Mouse (Mus musculus): ENCODE data around the gene Ppp2r5e. TPM values are rescaled to one million over a fixed set of nuclear protein-coding genes. Genes with fewer than 3 reads are reported as not detected.
A peak's percentile ranks its signal among the peaks of the same experiment; 100 is the strongest.

The Ppp2r5e gene
- total and polyA plus RNA-seq, 2 experiments: 8.2 to 19.2 TPM

- Histone ChIP-seq H3K4me3 (ENCODE audit: insufficient read depth, low read depth, low read length) (no peak overlapping the region), H3K36me3 (ENCODE audit: control insufficient read depth, insufficient read depth, low read length) (no peaks in the 10 kb centered on the region), H3K27ac (replicated peaks; ENCODE audit: insufficient read depth, low read depth, low read length) (no peak overlapping the region), H3K27me3 (ENCODE audit: control insufficient read depth, insufficient read depth, low read length) (no peaks in the 10 kb centered on the region), H3K79me2 (ENCODE audit: control insufficient read depth, insufficient read depth, low read length) (peaks cover 37% of the 10 kb centered on the region), H3K9ac (ENCODE audit: low read depth, low read length) (no peak overlapping the region), H3K4me1 (ENCODE audit: control insufficient read depth, insufficient read depth, low read length) (peaks cover 14% of the 10 kb centered on the region)
- DNase-seq (ENCODE audit: extremely low read depth, low read depth, low spot score): peak; percentile 79
- TF ChIP-seq CTCF (IDR thresholded peaks at IDR 0.05; ENCODE audit: low read depth, low read length) (no peak), POLR2A (IDR thresholded peaks at IDR 0.05; ENCODE audit: extremely low read depth, insufficient read depth, low read length) (no peak)
- 12% methylated on average over 2 of the region's 2 CpGs for WGBS
Measured at GRCm38 (mm10) chr12:75522931-75523330, 73.1 kb downstream of the Ppp2r5e start.

DNA sequence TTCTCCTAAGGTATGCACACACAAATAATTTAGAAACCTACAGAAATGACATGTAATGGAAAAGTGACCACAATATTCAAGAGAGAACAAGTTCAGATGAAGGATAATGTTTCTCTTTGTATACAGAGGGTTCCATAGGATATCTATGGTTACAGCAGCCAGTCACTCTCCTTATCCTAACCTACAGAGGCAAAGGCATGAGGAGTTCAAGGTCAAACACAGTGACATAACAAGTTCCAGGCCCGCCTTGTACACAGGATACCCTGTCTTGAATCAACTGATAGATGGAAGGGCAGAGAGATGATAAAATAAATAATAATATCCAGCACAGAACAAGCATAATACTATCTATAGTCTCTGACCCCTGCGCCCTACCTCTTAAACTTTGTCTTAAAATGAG lies 73.7 kb downstream of the Ppp2r5e start:
- H3K9ac ChIP-seq (ENCODE audit: low read depth, low read length): no peak overlapping the region
- peaks cover 38% of the 10 kb centered on the region for H3K79me2 ChIP-seq (ENCODE audit: control insufficient read depth, insufficient read depth, low read length)
- TF ChIP-seq POLR2A (IDR thresholded peaks at IDR 0.05; ENCODE audit: extremely low read depth, insufficient read depth, low read length): no peak
- TF ChIP-seq CTCF (IDR thresholded peaks at IDR 0.05; ENCODE audit: low read depth, low read length): no peak
- no peak overlapping the region for H3K27ac ChIP-seq (replicated peaks; ENCODE audit: insufficient read depth, low read depth, low read length)
- no peak for DNase-seq (ENCODE audit: extremely low read depth, low read depth, low spot score)
- no peaks in the 10 kb centered on the region for H3K27me3 ChIP-seq (ENCODE audit: control insufficient read depth, insufficient read depth, low read length)
- 74% methylated on average over 2 of the region's 2 CpGs for WGBS
- H3K4me1 ChIP-seq (ENCODE audit: control insufficient read depth, insufficient read depth, low read length): peaks cover 12% of the 10 kb centered on the region
- H3K36me3 ChIP-seq (ENCODE audit: control insufficient read depth, insufficient read depth, low read length): no peaks in the 10 kb centered on the region
- H3K4me3 ChIP-seq (ENCODE audit: insufficient read depth, low read depth, low read length): no peak overlapping the region

DNA sequence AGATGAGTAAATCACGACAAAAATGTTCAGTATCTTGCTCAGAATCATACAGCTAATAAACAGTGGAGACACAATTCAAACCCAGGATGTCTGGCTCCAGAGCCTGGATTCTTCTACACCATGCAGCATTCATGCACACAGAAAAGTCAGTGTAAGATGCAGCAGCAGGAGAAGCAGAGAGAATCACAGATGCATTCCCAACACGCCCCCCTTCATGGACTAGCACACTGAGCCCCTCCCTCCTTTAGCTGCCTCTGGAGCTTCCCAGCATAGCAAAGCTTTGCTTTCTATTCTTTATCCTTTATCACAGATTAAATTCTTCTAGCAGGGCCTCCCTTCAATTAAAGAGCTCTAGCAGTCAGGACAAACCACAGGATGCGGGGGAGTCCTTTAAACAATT lies 75.7 kb downstream of the Ppp2r5e start:
- no peaks in the 10 kb centered on the region for H3K27me3 ChIP-seq (ENCODE audit: control insufficient read depth, insufficient read depth, low read length)
- H3K36me3 ChIP-seq (ENCODE audit: control insufficient read depth, insufficient read depth, low read length): peaks cover 3% of the 10 kb centered on the region
- H3K79me2 ChIP-seq (ENCODE audit: control insufficient read depth, insufficient read depth, low read length): peaks cover 41% of the 10 kb centered on the region
- H3K4me1 ChIP-seq (ENCODE audit: control insufficient read depth, insufficient read depth, low read length): peaks cover 12% of the 10 kb centered on the region
- DNase-seq (ENCODE audit: extremely low read depth, low read depth, low spot score): no peak
- TF ChIP-seq POLR2A (IDR thresholded peaks at IDR 0.05; ENCODE audit: extremely low read depth, insufficient read depth, low read length) (no peak), CTCF (IDR thresholded peaks at IDR 0.05; ENCODE audit: low read depth, low read length) (no peak)
- 83% methylated on average over 3 of the region's 3 CpGs for WGBS
- no peak overlapping the region for H3K9ac ChIP-seq (ENCODE audit: low read depth, low read length)
- no peak overlapping the region for H3K4me3 ChIP-seq (ENCODE audit: insufficient read depth, low read depth, low read length)
- no peak overlapping the region for H3K27ac ChIP-seq (replicated peaks; ENCODE audit: insufficient read depth, low read depth, low read length)

- no peak overlapping the region for H3K27ac ChIP-seq (replicated peaks; ENCODE audit: insufficient read depth, low read depth, low read length)
- H3K4me3 ChIP-seq (ENCODE audit: insufficient read depth, low read depth, low read length): no peak overlapping the region
- peaks cover 12% of the 10 kb centered on the region for H3K4me1 ChIP-seq (ENCODE audit: control insufficient read depth, insufficient read depth, low read length)
- DNase-seq (ENCODE audit: extremely low read depth, low read depth, low spot score): no peak
- TF ChIP-seq CTCF (IDR thresholded peaks at IDR 0.05; ENCODE audit: low read depth, low read length) (no peak), POLR2A (IDR thresholded peaks at IDR 0.05; ENCODE audit: extremely low read depth, insufficient read depth, low read length) (no peak)
- peaks cover 7% of the 10 kb centered on the region for H3K36me3 ChIP-seq (ENCODE audit: control insufficient read depth, insufficient read depth, low read length)
- H3K79me2 ChIP-seq (ENCODE audit: control insufficient read depth, insufficient read depth, low read length): peaks cover 48% of the 10 kb centered on the region; the same call in 1 of the 2 replicates
- no peaks in the 10 kb centered on the region for H3K27me3 ChIP-seq (ENCODE audit: control insufficient read depth, insufficient read depth, low read length)
- WGBS: 95% methylated on average over 10 of the region's 10 CpGs
- no peak overlapping the region for H3K9ac ChIP-seq (ENCODE audit: low read depth, low read length)
Measured at GRCm38 (mm10) chr12:75519181-75519940, 76.7 kb downstream of the Ppp2r5e start.

- Histone ChIP-seq H3K27ac (replicated peaks; ENCODE audit: insufficient read depth, low read depth, low read length) (no peak overlapping the region), H3K36me3 (ENCODE audit: control insufficient read depth, insufficient read depth, low read length) (peaks cover 13% of the 10 kb centered on the region), H3K27me3 (ENCODE audit: control insufficient read depth, insufficient read depth, low read length) (no peaks in the 10 kb centered on the region), H3K4me3 (ENCODE audit: insufficient read depth, low read depth, low read length) (no peak overlapping the region), H3K79me2 (ENCODE audit: control insufficient read depth, insufficient read depth, low read length) (peaks cover 47% of the 10 kb centered on the region; the same call in 1 of the 2 replicates), H3K9ac (ENCODE audit: low read depth, low read length) (no peak overlapping the region), H3K4me1 (ENCODE audit: control insufficient read depth, insufficient read depth, low read length) (peaks cover 4% of the 10 kb centered on the region; the same call in 1 of the 2 replicates)
- DNase-seq (ENCODE audit: extremely low read depth, low read depth, low spot score): peak; percentile 50
- WGBS: 53% methylated on average over 10 of the region's 10 CpGs
- no peak for TF ChIP-seq POLR2A (IDR thresholded peaks at IDR 0.05; ENCODE audit: extremely low read depth, insufficient read depth, low read length)
- TF ChIP-seq CTCF (IDR thresholded peaks at IDR 0.05; ENCODE audit: low read depth, low read length): no peak
Measured at GRCm38 (mm10) chr12:75515301-75515906, 80.6 kb downstream of the Ppp2r5e start.

DNA sequence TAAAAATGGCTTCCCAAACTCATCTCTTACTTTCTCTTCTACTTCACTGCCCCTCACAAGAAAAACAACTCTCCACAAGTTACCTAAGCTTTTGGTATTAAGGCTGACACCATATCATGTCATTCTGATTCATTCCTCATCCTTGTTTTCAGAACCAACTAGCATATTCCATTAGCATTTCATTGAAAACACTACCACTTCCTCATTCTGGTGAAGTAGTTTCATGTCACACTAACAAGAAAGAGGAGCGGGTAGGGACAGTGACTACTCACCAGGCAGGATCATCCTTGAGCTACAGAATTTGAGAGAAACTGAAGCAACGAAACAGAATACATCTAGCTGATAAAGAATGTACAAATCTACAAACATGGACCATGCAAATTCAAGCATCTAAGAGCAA lies 84.5 kb downstream of the Ppp2r5e start:
- Histone ChIP-seq H3K27ac (replicated peaks; ENCODE audit: insufficient read depth, low read depth, low read length) (no peak overlapping the region), H3K4me3 (ENCODE audit: insufficient read depth, low read depth, low read length) (no peak overlapping the region), H3K9ac (ENCODE audit: low read depth, low read length) (no peak overlapping the region), H3K36me3 (ENCODE audit: control insufficient read depth, insufficient read depth, low read length) (peaks cover 15% of the 10 kb centered on the region), H3K79me2 (ENCODE audit: control insufficient read depth, insufficient read depth, low read length) (peaks cover 32% of the 10 kb centered on the region; the same call in 1 of the 2 replicates), H3K27me3 (ENCODE audit: control insufficient read depth, insufficient read depth, low read length) (no peaks in the 10 kb centered on the region), H3K4me1 (ENCODE audit: control insufficient read depth, insufficient read depth, low read length) (no peaks in the 10 kb centered on the region; the same call in 1 of the 2 replicates)
- TF ChIP-seq POLR2A (IDR thresholded peaks at IDR 0.05; ENCODE audit: extremely low read depth, insufficient read depth, low read length) (no peak), CTCF (IDR thresholded peaks at IDR 0.05; ENCODE audit: low read depth, low read length) (no peak)
- WGBS: 93% methylated on average over 2 of the region's 2 CpGs
- no peak for DNase-seq (ENCODE audit: extremely low read depth, low read depth, low spot score)

All from liver, adult 2 months (tissue).